Mouse (Mus musculus): ENCODE results near the gene Syne1.
A peak's percentile ranks its signal among the peaks of the same experiment; 100 is the strongest.

Syne1 gene

DNA sequence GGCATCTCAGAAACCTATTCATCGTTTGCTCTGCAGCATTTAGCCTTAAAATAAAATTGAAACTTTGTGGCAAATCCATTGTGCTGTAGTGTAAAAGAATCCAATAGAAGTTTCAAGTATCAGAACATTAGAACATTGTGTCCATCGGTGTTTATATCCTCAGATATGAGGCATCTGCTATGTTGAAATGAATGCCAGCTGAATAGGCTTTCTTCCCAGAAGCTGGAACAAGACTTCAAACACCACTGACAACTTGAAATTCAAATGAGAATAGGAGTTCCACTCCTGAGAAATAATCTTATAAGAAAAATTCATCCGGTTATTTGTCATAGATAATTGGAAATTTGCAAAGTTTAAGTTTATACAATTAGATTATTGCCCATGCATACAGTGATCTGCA is 135.6 kb downstream of the Syne1 start:
- no peak for DNase-seq

DNA sequence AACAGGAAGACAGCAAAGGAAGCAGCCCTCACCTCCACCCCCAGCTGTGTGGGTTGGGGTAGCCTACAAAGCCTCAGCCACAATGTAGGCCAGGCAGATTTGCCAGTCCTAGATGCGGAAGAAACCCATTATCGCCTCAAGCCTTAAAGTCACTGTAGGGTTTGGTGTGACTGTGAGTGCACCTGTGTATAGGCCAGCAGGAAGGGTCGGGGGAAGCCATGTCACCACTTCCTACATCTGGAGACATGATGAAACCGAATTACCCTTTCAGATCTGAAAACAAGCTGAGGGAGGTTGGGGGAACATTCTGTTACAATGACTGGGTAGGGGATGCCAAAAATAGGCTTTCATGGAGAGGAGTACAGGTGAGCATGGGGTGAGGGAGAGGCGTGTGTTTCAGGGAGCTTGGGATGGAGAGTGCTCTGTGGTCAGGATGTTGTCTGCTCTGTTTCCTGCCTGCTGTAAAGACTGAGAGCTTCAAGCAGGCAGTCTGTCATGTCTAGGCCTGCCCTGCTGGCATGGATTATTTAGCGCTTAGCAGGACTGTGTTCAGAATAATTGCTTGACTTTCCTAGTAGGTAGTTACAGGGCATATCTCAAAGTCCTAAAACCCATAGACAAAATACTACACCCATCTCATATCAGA is 167.0 kb downstream of the Syne1 start:
- DNase-seq, result no peak

DNA sequence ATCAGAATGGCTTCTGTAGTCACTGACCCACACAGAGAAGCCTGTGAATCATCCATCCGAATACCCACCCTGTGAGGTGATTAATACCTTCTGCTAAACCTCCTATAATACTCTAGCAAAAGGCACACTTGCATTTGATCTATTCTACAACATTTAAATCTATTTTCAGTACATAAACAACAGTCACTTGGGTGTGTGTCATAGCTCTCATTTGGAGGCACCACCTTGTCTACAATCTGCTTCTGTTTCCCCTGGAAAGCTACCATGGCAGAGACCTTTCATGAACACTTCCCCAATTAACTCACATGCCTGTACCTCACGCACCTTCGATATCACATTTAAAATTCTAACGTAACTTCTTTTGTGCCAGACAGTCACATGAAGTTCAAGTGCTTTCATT is 169.7 kb downstream of the Syne1 start:
- DNase-seq, result no peak

DNA sequence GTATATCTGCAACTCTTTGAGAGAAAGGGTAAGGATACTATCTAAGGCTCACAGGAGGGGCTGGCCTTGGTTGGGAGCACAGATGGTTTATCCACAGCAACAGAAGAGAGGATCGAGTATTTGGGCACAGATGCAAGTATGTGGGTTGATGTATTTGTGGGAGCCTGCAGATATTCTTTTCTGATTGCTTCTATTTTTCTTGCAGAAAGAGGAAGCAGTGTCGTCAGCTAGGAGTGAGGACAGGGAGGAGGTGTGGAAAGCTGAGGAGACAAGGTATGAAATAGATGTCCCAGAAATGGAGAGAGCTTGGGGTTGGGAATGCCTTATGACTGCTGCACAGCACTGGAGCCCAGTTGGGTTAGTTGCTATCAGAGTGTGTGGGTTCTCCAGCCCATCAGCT is 172.3 kb downstream of the Syne1 start:
- DNase-seq, result peak; percentile 47

DNA sequence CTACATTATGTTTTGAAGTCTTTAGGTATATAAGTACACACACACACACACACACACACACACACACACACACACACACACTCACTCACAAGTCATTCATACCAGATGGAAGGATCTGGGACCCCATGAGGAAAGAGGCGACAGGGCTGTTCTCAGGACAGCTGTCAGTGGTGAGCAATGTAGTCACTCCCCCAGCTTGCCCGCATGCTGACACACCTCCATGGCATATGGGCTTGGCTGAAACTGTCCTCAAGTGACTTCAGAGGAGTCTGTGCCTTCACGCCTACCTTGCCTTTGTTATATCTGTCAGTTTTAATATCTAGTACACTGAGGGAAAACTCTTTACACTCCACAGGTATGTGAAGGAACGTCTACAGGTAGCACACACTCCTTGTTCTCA is 181.7 kb downstream of the Syne1 start:
- DNase-seq, result peak; percentile 65

DNA sequence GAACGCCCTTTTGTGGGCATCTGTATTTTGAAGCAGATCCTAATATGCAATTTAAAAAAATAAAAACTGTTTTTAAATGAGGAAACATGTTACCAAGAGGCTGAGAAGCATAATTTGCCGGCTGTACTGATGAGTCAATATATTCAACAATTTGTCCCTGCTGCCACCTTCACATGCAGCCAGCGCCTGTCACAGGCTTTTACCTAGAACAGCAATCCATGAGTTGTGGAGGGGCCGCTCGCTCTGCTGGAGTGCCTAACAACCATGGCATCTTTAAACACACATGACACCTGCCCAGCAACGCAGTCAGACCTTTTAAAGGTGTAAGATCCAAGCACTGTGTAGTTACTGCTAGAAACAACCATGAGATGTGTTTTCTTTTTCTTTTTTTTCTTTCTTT is 183.0 kb downstream of the Syne1 start:
- DNase-seq, result no peak

DNA sequence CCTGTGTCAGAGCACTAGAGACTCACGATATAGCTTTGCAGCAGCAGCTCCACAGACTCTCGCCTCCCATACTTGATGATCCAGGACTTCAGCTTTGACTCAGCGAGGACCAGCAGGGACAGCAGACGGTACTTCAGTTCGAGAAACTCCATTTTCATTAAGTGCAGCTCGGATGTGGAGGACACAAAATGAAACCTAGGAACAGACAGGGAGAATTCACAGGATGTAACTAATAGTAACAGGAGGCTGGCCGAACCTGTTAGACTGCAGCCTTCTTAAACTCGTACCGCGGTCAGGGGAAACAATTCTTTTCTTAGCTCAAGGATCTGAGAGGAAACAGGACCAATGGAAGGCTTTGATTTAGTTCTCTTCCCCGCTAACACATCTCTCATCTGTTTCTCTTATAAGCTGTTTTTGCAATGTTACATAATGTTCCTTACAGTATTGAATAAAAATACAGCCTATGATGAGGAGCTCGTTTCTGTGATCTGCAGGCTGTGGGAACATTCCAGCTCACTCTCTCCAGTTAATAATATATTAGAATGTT is 183.7 kb downstream of the Syne1 start:
- no peak for DNase-seq

DNA sequence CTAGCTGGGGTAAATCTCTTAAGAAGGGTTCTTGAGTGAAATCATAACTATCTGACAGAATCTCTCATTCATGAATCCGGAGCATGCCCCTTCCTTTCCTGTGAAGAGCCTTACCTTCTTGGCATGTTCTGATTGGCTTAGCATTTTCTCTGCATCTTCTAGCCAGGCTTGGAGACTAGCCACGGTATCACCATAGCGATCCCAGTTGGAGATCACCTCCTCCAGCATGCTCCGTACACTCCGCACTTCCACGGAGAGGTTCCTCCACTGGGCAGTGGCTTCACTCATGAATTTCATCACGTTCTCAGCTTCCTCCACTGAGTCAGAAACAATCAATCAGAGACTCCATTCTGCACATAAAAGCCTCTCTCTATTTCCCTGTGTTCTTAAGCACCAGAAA is 190.7 kb downstream of the Syne1 start:
- peak; percentile 75 for DNase-seq

DNA sequence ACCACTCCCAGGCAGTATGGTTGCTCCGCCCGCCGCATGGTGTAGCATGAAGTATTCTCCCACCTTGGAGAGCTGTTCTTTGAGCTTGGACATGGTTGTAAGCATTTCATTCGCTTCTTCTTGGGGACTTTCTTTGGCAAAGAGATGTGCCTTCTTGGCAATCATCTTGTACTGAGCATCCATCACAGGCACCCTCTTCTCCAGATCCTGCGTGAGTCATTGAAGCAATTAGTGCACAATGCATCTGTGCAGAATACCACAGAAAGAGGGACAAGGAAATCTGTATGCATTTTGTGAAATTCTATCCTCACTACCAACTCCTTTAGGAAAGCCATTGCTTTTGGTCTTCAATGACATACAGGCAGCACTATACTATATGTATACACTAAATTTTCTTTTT is 194.7 kb downstream of the Syne1 start:
- DNase-seq, result no peak

DNA sequence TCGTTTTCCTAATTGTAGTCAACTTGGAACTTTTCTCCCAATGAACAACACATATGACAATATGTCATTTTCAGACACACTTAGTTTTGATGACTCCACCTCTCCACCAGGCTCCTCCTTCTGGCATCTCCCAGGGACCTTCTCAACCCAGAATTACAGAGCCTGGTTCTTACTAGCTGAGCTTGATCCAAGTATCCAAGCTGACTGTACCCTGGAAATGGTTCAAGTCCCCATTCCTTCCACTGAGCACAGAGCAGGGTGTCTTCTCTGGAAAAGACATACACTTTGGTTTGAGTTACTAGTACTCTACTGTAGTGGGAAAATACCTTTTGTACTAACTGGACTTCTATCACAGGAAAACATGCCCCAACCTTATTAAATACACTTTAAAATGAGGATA is 197.9 kb downstream of the Syne1 start:
- peak; percentile 35 for DNase-seq

DNA sequence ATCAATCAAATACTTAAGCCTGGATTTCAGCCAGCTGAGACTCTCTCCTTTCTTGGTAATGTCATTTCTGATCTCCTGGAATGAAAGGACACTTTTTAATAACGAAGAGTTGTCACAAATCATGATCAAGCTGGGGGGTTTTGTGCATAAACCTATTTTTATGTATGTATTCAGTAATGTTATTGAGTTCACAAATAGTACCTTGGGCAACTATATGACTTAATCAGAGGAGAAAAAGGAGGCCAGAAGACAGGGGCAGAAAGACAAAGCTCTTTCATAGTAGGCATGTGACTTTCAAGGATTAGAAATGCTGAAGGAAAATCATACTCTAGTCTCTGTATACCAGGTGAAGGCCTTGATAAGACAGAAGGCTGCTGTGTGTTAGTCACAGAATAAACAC is 204.4 kb downstream of the Syne1 start:
- no peak for DNase-seq

DNA sequence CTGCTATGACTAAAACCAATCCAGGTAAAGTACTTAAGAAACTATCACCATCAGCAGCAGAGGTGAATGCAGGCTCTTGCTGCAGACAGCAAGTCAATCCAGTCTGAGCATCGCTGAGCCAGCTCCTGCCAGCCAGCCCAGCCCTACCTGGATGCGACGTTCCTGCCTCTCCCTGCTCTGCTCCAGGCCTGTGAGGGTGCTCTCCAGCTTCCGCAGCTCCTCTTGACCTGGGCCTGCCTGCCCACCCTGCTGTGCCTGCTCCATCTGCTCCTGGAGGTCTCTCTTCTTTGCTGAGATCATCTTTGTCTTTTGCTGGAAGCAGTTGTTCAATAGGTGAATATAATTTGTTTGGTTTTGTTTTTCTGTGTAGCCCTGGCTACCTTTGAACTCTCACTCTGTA is 208.1 kb downstream of the Syne1 start:
- DNase-seq, result peak; percentile 60

DNA sequence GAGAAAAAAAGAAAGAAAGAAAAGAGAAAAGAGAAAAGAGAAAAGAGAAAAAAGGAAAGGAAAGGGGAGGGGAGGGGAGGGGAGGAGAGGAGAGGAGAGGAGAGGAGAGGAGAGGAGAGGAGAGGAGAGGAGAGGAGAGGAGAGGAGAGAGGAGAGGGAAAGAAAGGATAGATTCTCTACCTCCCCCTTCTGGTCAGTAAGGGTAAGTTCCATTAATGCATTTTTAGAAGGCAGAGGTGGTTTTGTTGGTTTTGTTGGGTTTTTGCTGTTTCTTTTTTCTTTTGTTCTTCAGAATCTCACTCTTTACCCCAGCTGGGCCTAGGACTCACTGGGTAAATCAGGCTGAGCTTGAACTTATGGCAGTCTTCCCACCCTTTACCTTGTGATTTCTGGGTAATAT is 214.9 kb downstream of the Syne1 start:
- no peak for DNase-seq

DNA sequence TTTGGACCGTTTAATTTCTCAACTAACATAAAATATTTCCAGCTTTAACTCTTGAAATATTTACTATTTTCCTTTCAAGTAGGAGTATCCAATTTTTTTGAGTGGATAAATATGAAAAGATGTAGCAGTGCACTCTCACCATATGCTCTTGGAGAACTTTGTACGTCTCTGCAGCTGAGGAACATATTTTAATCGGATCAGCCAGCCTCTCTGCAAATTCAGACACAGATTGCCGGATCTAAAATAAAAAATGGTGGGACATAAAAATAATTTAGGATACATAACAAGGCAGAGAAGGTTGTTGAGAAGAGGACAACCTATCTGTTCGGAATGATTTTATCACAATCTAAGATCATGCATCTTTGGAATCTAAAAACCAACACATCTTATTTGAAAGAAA is 218.5 kb downstream of the Syne1 start:
- no peak for DNase-seq

DNA sequence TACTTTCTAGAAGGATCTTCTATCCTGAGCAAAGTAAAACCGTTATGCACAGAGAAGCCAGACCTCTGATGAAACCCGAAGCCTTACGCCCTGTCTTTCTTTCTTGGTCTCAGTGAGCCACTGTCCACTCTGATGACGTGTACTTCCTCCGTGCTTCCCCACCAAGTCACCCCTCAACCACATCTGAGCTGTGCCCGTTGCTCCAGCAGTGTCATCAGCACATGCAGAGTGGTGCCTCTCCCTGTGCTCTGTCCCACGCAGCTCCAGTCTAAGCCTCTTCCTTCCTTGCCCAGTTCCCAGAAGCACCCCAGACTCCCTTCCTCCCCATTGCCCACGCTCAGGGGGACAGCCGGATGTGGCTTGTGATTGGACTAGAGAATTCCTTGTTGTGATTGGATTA is 224.6 kb downstream of the Syne1 start:
- DNase-seq, result no peak

DNA sequence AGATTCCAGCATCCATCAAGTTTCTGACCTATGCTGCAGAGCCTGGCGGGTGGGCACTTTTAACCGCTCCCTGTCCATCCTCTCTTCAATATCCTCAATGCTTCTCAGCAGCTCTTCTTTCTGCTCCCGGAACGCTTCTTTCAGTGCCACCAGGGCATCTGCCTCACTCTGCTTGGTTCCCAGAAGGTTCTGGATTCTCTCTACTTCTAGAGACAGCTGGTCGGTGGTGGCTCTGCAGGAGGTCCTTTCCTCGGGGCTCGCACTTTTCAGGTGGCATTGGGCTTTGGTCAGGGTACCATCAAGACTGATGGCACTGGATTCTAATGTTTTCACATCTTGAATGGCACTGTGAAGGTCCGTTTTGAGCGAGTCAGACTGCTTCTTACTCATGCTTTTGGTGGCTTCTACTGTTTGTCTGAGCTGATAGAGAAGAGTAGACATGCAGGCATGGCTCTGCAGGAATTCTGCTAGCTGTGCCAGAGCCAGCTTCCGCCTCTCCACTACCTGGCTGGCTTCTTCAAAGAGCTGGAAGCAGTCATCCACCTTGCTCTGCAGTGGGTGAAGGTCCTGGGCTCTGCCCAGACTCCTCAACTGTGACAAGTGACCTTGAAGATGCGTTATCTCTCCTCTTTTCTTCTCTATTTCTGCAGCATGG is 227.4 kb downstream of the Syne1 start:
- DNase-seq, result peak; percentile 61

DNA sequence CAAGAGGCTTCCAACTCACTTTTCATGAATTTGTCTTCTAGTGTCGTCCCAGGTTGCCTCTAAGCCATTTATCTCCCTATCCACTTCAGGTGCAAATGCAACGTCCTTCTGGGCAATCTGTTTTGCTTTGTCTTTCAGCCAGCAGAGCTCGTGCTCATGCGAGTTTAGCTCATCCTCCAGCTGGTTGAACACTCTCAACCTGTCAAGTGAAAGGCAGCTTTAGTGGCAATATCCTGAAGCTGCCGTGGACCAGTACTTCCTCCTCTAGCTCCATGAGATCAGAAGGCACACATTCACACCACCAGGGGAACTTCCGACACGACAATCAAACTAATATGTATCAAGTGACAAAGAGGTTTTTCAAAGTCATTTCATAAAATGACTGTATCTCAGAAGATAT is 228.7 kb downstream of the Syne1 start:
- peak; percentile 67 for DNase-seq

DNA sequence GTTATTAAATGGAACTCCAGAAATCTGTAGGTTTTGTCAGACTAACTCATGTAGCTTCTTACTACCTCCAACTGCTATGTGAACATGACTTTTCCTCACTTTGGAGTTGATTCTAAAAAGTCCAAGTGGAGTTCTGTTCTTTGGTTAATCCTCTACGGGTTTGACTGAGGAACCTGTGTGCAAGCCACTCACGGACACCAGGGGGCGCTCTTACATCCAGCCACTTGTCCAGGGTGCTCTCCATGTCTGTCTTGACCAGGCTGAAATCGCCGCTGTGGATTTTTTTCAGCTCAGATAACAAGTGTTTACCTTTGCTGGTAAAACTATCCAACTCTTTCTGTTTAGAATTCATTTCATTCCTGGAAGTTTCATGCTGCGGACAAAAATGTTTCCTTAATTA is 233.7 kb downstream of the Syne1 start:
- DNase-seq, result peak; percentile 71

DNA sequence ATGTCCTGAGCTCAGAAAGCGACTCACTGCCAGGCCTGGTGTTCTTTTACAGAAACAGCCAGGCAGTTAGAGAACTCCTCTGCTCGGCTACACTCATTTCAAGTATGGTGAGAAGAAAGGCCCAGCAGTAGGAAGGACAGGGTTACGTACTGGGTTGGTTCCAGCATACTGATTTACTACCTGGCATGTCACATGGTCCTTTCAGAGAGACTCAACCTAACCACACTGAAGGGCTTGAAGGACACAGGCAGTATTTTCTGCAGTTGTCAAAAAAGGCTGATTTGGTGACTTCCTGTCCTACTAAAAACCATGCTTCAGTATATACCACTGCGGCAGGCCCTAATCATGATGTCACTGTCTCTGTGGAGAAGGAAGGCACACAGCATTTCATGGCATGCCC is 238.8 kb downstream of the Syne1 start:
- no peak for DNase-seq

DNA sequence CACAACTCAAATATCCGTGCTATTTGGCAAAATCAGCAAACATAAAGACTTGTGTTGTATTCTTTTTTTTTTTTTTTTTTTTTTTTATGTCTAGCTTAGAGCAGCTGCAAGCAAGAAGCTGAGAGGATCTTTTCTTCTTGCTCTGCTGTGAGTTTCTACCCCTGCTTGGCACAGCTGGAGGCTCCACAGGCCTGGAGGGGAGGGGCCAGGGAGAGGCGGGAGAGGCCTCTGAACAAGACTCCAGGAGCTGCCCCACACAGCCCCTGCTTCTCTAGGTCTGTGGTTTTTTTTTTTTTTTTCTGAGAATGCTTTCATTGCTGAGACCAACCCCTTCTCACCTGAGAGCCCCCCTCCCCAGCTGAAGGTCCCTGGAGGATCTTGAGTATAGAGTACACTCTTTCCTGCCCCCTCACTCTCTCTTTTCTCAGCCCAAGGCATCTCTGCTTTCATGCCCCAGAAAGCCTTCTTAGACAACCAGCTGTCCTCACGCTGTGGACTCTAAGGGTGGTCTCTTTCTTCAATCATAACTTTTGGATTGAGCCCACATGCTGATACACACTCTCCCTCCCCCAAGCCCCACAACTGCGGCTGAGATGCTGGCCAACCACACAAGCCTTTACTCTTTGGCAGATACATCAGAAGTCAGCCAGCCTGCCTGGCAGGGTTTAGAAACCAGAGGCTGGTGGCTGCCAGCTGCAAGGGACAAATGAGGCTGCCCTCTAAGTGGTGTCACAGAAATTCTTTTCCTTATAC is 241.1 kb downstream of the Syne1 start:
- DNase-seq, result peak; percentile 32

DNA sequence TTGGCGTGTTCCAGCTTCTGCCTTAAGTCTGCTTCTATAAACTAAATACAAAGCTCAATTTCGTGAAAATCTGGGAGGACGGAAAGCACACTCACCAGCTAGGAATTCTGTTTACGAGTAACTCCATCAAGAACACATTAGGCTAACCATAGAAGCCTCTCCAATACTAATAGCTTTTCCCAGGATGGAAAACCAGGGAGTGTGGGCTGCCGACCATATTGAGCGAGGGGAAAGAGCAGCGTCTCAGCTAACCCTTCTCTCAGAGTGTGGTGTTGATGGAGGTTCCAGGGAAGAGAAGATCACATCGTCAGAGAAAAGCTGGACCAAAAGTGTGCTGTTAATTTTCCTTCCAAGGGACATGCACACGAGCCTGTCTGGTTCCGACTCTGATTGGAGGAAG is 241.9 kb downstream of the Syne1 start:
- no peak for DNase-seq

DNA sequence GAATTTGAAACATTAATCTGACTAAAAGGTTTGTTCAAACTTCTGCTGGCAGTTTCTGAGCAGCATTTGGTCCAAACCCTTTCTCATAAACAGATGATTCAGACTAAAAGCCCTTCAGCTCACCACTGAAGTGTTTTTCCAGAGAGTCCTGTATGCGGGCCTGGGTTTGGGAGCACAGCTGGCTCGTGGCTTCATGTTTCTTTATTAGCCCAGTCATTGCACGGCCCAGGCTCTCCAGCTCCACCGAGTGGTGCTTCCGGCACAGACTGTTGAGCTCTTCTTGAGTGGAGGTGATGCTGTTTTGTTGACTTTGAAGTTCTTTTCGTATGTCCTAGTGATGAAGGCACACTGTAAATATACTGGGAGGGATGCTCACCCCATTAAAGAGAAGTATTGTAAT is 245.7 kb downstream of the Syne1 start:
- DNase-seq, result no peak

DNA sequence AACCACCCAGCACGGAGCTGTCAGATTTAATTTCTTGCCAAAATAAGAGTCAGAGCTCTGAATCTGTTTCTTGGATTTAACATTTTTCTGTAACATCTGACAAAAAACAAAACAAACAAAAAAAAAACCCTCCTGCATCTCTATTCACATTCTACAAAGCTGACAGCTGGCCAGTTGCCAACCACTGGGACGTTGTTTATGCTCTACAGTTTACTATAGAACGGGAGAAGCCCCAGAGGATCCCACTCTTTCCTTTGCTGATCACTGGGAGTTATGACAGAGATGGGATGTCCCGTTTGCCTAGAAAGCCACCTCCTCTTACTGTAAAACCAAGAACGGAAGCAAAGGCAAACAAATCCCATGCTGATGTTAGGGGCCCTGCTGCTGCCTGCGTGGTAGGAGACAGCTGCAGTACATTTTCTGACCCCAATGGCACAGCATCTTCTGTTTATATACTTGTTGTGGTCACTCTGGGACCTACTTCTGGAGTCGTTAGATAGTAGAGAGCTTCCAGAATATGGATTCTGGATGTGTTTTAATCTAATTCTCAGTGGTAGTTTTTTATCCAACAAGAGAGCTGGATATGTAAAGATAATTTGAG is 255.9 kb downstream of the Syne1 start:
- no peak for DNase-seq

DNA sequence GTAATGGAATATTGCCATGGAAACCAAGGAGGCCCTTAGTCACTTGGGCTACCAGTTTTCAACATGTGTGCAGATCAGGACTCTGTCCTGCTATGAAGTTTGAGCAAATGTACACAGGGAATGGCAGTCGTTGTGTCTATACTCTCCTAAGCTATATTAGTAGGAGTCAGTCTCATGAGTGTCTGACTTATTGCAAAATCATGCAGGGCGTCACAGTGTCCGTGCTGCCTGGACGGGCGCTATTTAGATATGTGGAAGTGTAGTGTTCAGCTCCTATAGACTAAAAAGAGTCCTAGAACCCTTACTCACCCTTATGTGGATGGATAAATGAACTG is 261.7 kb downstream of the Syne1 start:
- no peak for DNase-seq
